ENCODE assay signal across 7 mouse cellular contexts in genomic region chr16:25349626-25350025, GRCm38 (mm10).
DNase-seq lines count a peak whose midpoint lies in the region; ATAC-seq and TF ChIP-seq lines count a peak whose summit lies in the region.

No protein-coding gene starts in this region.

- WGBS in forebrain, embryonic 15.5 days = 12% methylated on average over 3 of the region's 3 CpGs
- 10% methylated on average over 3 of the region's 3 CpGs for WGBS in hindbrain, postnatal 0 days
- WGBS in small intestine, adult 2 months = 8% methylated on average over 3 of the region's 3 CpGs

- in situ Hi-C loops in Patski (cut with MboI; ENCODE audit: low pct_unique_long_range_greater_than_20kb) = loop anchor here (10.0 kb wide), 1 partner anchor 1365 kb away; the partner anchor contains the start of genes Bcl6 and Gm37419

- no peak overlapping the region for H3K9ac ChIP-seq in forebrain, embryonic 15.5 days (replicated peaks)
- no peak overlapping the region for H3K9ac ChIP-seq in hindbrain, postnatal 0 days (replicated peaks; ENCODE audit: low read length)

- DNase-seq in Patski (ENCODE audit: low read depth, low spot score) = no peak
- peak; percentile 87 for DNase-seq in hindbrain, postnatal 0 days (ENCODE audit: low spot score)
- DNase-seq in layer of hippocampus, postnatal 25 days (ENCODE audit: extremely low spot score in 1 of 2, low spot score in 1 of 2) = peak; percentile 58 to 85
- DNase-seq in mesoderm, embryonic 11.5 days (ENCODE audit: low read depth, low spot score) = peak; percentile 66

- H3K4me1 ChIP-seq in forebrain, embryonic 15.5 days = no peaks in the 10 kb centered on the region
- no peaks in the 10 kb centered on the region for H3K4me1 ChIP-seq in hindbrain, postnatal 0 days (ENCODE audit: insufficient read depth, low read length)
- H3K4me1 ChIP-seq in small intestine, adult 2 months (ENCODE audit: control insufficient read depth, insufficient read depth, insufficient read length, low read length) = no peaks in the 10 kb centered on the region

- no peak overlapping the region for H3K4me2 ChIP-seq in forebrain, embryonic 15.5 days (replicated peaks)
- no peak overlapping the region for H3K4me2 ChIP-seq in hindbrain, postnatal 0 days (ENCODE audit: low read depth, low read length)

- H3K27me3 ChIP-seq in Patski = no peaks in the 10 kb centered on the region
- no peaks in the 10 kb centered on the region for H3K27me3 ChIP-seq in forebrain, embryonic 15.5 days
- no peaks in the 10 kb centered on the region for H3K27me3 ChIP-seq in hindbrain, postnatal 0 days (ENCODE audit: insufficient read depth, low read length)
- no peaks in the 10 kb centered on the region for H3K27me3 ChIP-seq in small intestine, adult 2 months (ENCODE audit: control insufficient read depth, insufficient read depth, low read length)

- CTCF ChIA-PET in Patski (lab: Charles Lee) = interaction anchor here (0.7 to 1.2 kb wide), 2 partner anchors 10 kb away, joined by 5 read pairs; no protein-coding TSS in a partner anchor

- TF ChIP-seq POLR2A in small intestine, adult 2 months (IDR thresholded peaks at IDR 0.05; ENCODE audit: low read depth, low read length) = no peak

- no peaks in the 10 kb centered on the region for H3K9me3 ChIP-seq in forebrain, embryonic 15.5 days
- H3K9me3 ChIP-seq in hindbrain, postnatal 0 days (ENCODE audit: low read length) = no peaks in the 10 kb centered on the region

- no peaks in the 10 kb centered on the region for H3K36me3 ChIP-seq in forebrain, embryonic 15.5 days
- H3K36me3 ChIP-seq in hindbrain, postnatal 0 days (ENCODE audit: insufficient read depth, low read length) = no peaks in the 10 kb centered on the region
- H3K36me3 ChIP-seq in small intestine, adult 2 months (ENCODE audit: control insufficient read depth, insufficient read depth, low read length) = no peaks in the 10 kb centered on the region

- TF ChIP-seq CTCF in Patski (IDR thresholded peaks at IDR 0.05) = peak; percentile 90
- peak; percentile 91 for TF ChIP-seq CTCF in hindbrain, postnatal 0 days (IDR thresholded peaks at IDR 0.05; ENCODE audit: low read depth)
- TF ChIP-seq CTCF in small intestine, adult 2 months (IDR thresholded peaks at IDR 0.05; ENCODE audit: extremely low read depth, insufficient read length, insufficient replicate concordance, low read depth, low read length) = peak; percentile 68; the same call in 1 of the 2 replicates

- no peak for ATAC-seq in Patski
- peak; percentile 36; the same call in 1 of the 2 replicates for ATAC-seq in cerebellum, adult (ENCODE audit: insufficient number of reproducible peaks, low FRiP score, low TSS enrichment)
- peak; percentile 64 for ATAC-seq in forebrain, embryonic 15.5 days (replicated peaks)
- no peak for ATAC-seq in hindbrain, postnatal 0 days

- H3K27ac ChIP-seq in forebrain, embryonic 15.5 days (replicated peaks) = no peak overlapping the region
- no peak overlapping the region for H3K27ac ChIP-seq in hindbrain, postnatal 0 days
- no peak overlapping the region for H3K27ac ChIP-seq in small intestine, adult 2 months (ENCODE audit: insufficient read depth, low read depth, low read length)

- H3K4me3 ChIP-seq in forebrain, embryonic 15.5 days = no peak overlapping the region
- no peak overlapping the region for H3K4me3 ChIP-seq in hindbrain, postnatal 0 days (ENCODE audit: low read length)
- no peak overlapping the region for H3K4me3 ChIP-seq in small intestine, adult 2 months (ENCODE audit: low read depth, low read length)

- POLR2A ChIA-PET in Patski (lab: Charles Lee) = no interaction called here

Comparison
In these comparisons a context has a peak if more than half of its experiments do, and no peak if none do; other contexts are left out.
1. ATAC-seq: peak in cerebellum, adult (single experiment) and forebrain, embryonic 15.5 days (single experiment); none in Patski (single experiment) and hindbrain, postnatal 0 days (single experiment).
2. Peak in every context shown above with its lines, with median percentiles within 50 percentile points of each other: CTCF ChIP-seq.